Mouse (Mus musculus) ES-Bruce4 (cell line): ENCODE data around the gene Rora.

Experiments used
- CTCF ChIP-seq: IDR thresholded peaks from one replicate; pipeline ENCODE4 v1.8.1; 2011; ENCODE audit warnings: low read depth, low read length
- POLR2A ChIP-seq: IDR thresholded peaks from one replicate; pipeline ENCODE4 v1.8.1; 2011; ENCODE audit warnings: low read length; ENCODE audit not compliant: insufficient read depth

GRCm38 (mm10) chr9:68716961-68717360 lies 63.4 kb downstream of the Rora start:
- TF ChIP-seq CTCF: peak; percentile 82
- TF ChIP-seq POLR2A: no peak
